Mouse (Mus musculus): Measurements from ENCODE around the gene Opa1.

- TF ChIP-seq POLR2A (IDR thresholded peaks at IDR 0.05; ENCODE audit: borderline replicate concordance, extremely low read depth, insufficient read depth, insufficient read length, poor library complexity, severe bottlenecking) (no peak), CTCF (IDR thresholded peaks at IDR 0.05; ENCODE audit: borderline replicate concordance, extremely low read depth, insufficient read depth, insufficient read length) (no peak)
These were observed 110.2 kb downstream of the Opa1 start for GRCm38 (mm10) chr16:29689187-29689819.

Data from brain, embryonic 14.5 days (tissue).